Mouse (Mus musculus): Measurements from ENCODE around the gene Ap2a1. TPM values are rescaled to one million over a fixed set of nuclear protein-coding genes. Genes with fewer than 3 reads are reported as not detected.
"Not testable (repeated sequence)": the region's sequence is repeated elsewhere in the genome, so short reads cannot be mapped to it uniquely, and the experiment has no call there.

Ap2a1 gene
- total and polyA plus RNA-seq, 3 experiments, result 86.3 to 119 (median 105) TPM

GRCm38 (mm10) chr7:44895206-44895592 is 34.1 kb downstream of the Ap2a1 start:
- no peak for DNase-seq

- DNase-seq, result no peak
These were observed 35.1 kb downstream of the Ap2a1 start for GRCm38 (mm10) chr7:44894175-44894574.

DNA sequence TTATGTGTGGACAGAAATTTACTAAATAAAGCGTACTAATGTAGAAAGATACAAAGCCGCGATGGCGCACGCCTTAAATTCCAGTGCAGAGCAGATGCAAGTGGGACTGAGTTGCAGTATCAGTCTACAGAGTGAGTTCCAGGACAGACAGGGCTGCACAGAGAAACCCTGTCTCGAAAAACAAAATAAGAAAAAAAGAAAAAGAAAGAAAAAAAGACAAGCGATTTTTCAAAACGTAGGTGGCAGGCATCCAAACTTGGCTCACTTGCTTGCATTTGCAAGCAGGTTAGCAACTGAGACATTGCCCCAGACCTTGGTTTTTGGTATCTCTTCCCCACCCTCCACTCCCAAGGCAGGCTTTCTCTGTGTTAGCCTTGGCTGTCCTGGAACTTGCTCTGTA is 36.1 kb downstream of the Ap2a1 start:
- no peak for DNase-seq

DNA sequence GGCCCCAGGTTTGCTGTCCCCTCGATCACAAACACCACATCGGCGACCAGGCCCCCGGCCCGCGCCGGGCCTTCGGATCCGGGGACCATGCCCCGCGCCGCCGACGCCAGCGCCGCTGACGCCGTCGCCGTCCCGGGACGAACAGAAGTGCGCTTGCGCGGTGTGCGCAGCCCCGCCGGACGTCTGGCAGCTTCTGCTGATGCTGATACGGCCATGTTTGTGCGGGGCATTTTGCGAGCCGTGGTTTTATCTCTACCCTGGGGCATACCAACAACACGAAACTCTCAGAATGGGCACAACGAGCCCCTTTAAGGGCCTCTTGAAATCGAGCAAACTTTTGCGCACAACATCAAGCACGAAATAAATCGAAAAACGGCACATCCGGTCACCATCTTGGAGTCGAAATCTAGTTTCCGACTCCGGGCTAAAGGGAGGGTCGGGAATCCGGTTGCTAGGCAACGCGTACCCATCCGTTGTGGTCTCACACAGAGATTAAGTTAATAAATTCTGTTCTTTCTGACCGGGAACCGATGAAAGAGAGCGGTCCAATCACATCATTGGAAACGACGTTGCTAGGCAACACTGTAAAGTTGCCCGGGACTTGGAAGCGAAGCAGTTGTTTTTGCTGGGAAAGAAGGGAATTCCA is 36.9 kb downstream of the Ap2a1 start, which contains the start of gene Med25:
Gene Med25 (minus strand): TSS at position 437 of the 646 bp plus-strand sequence.
- DNase-seq, result peak; percentile 92

- no peak for DNase-seq
These were observed 37.7 kb downstream of the Ap2a1 start for GRCm38 (mm10) chr7:44891611-44892010.

DNA sequence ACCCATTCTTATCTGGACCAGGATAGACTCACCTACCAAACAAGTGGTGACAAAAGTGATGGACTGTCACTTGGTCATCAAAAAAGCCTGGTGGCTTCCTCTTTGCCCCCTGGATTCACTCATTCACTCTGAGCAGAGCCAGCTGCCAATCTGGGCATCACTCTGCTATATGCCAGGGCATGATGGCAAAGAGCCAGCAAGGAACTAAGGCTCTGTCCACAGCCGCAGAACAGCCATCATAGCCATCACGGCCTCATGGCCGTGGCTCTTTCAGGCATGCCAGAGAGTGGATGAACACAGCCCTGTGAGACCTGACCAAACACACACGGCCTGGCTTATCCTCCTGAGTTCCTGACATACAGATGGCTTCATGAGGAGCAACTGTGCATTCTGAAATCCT is 38.6 kb downstream of the Ap2a1 start:
- no peak for DNase-seq

GRCm38 (mm10) chr7:44890180-44890579 is 39.1 kb downstream of the Ap2a1 start:
- DNase-seq, result no peak

GRCm38 (mm10) chr7:44888256-44889105 is 40.8 kb downstream of the Ap2a1 start:
- DNase-seq, result peak; percentile 75

- DNase-seq, result no peak
These were observed 42.3 kb downstream of the Ap2a1 start for GRCm38 (mm10) chr7:44886964-44887363.

DNA sequence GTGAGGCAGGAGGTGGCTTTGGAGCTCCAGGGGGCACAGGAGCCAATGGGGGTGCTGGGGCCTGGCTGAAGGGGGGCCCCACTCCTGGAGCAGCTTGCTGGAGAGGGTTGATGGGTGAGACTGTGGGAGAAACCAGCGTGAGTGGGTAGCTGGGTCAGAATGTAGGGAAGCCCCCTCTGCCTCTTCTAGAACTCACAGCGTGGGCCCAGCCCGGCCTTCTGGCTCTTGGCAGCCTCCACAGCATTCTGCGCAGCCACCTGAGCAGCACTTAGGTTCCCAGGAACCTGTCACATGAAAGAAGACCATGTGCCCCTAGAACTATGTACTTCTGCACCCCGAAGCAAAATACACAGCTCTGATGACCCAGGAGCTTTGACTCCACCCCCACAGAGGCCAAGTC is 44.7 kb downstream of the Ap2a1 start:
- DNase-seq, result no peak

DNA sequence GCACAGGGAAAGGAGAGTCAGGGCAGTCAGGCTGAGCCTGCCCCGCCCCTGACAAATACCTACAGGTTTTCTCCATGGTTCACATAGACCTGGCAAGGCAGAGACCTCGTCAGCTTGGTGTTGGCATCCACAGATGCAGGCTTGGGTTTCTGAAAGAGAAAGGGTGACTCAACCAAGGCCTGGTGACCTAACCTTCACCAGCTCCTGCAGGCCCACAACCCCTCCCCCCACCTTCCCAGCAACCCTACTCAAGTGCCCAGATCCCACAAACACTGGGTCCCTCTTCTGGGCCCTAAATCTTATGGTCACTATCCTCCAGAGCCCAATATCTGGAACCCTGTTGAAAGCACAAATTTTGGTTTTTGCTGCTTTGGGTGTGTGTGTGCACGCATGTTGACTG is 46.3 kb downstream of the Ap2a1 start:
- peak; percentile 78 for DNase-seq

GRCm38 (mm10) chr7:44877833-44878232 is 51.5 kb downstream of the Ap2a1 start:
- DNase-seq, result no peak

GRCm38 (mm10) chr7:44871774-44872173 is 57.5 kb downstream of the Ap2a1 start:
- DNase-seq, result not testable (repeated sequence)

DNA sequence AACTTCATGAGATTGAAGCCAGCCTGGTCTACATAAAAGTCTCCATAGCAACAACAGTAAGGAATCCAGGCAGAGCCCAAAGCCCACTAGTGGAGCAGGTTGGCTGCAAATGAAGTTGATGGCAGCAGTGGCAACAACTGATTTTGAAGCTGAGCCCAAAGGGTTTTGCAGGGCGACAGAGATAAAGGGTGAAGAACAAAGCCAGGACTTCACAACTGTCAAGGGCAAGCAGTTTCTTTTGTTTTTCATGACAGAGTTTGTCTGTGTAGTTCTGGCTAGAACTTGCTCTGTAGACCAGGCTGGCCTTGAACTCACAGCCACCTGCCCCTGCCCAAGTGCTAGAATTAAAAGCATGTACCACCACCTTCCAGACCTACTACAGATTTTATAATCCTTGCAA is 58.1 kb downstream of the Ap2a1 start:
- DNase-seq, result no peak

DNA sequence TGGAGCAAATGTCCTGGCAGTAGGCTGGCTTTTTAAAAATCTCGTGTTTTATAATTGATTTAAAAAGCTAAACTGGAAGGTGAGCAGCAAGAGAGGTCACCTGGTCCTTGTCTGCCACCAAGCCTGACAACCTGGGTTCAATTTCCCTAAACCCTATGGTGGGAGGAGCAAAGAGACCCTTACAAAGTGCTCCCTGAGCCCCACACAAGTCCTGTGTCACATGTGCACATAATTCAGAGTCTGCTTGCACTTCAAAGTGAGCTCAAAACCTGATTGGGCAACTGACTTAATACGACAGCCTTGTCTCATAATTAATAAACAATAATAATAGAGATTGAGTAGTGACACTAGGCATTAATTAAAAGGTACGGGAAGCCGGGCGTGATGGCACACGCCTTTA is 58.7 kb downstream of the Ap2a1 start:
- DNase-seq, result no peak

- DNase-seq, result peak; percentile 95
These were observed 59.4 kb downstream of the Ap2a1 start, which contains the start of gene Ptov1 for GRCm38 (mm10) chr7:44869697-44870528. Ptov1 (minus strand) TSS chr7:44869788.

DNA sequence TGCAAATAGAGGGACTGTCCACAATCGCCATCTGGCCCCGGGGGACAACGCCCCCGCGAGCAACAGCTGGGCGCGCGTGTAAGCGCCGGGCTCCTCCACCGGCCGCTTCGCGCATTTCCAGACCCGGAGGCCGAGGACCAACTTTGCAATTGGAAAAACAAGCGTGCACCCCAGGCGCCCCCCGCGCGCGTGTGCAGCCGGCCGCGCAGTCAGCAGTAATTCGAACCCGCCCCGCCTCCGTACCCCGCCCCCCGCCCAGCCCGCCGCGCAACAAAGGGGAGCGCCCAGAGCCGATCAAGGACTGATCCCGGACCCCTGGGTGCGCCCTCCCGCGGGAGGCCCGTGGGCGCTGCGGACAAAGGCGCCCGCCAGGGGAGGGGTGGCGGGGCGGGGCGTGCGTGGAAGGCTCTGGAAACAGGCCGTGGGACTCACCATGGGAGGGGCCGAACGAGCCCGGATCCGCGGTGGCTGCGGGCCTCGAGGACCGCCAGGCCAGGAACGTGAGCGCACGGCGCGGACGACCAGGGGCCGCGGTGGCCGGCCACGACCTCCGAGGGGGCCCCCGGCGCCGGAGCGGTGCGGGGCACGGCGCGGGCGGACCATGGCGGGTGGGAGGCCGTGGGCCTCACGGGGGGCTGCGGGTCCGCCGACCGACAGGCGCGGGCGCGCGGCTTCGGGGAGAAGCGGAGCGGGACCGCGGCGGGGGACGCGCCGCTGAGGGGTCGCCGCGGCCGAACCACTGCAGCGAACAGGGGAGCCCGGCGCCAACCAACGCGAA is 60.2 kb downstream of the Ap2a1 start:
- DNase-seq, result peak; percentile 91

GRCm38 (mm10) chr7:44868465-44868864 is 60.8 kb downstream of the Ap2a1 start:
- DNase-seq, result peak; percentile 47

DNA sequence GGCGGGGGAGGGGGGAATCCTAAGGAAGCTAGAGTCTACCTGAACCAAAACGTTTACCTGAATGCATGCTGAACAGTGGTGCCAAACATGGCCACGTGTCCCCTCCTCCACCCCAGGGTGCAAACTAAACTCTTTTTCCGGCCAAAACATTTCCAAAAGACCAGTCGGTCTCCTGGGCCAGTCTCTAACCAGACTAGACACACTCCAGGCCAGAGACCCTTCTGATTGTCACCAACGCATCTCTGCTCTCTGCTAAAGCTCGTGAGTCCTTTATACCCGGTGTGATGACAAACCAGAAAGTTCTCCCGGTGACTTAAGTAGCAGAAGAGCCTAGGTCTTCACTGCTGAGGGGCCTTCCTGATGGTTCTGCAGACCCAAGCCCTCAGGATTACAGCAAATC is 61.5 kb downstream of the Ap2a1 start:
- peak; percentile 40 for DNase-seq

GRCm38 (mm10) chr7:44867010-44867702 is 62.1 kb downstream of the Ap2a1 start:
- peak; percentile 64 for DNase-seq

Data from adrenal gland, adult 2 months (tissue).